Mouse (Mus musculus) lung, postnatal 0 days (tissue): ENCODE measurements at regions not wholly inside any gene's neighbourhood (a gene's known extent, or its start where the extent isn't known, plus 50 kb on each side); places are given as distances from the start of the nearest gene placed in this dataset.

ENCODE experiments used
- CTCF ChIP-seq: IDR thresholded peaks from 2 replicates; pipeline ENCODE4 v1.5.1; 2016; ENCODE audit warnings: antibody characterized with exemption, mild to moderate bottlenecking
- EP300 ChIP-seq: IDR thresholded peaks from 2 replicates; pipeline ENCODE4 v1.6.1; 2016; ENCODE audit warnings: antibody characterized with exemption, mild to moderate bottlenecking, control low read depth

DNA sequence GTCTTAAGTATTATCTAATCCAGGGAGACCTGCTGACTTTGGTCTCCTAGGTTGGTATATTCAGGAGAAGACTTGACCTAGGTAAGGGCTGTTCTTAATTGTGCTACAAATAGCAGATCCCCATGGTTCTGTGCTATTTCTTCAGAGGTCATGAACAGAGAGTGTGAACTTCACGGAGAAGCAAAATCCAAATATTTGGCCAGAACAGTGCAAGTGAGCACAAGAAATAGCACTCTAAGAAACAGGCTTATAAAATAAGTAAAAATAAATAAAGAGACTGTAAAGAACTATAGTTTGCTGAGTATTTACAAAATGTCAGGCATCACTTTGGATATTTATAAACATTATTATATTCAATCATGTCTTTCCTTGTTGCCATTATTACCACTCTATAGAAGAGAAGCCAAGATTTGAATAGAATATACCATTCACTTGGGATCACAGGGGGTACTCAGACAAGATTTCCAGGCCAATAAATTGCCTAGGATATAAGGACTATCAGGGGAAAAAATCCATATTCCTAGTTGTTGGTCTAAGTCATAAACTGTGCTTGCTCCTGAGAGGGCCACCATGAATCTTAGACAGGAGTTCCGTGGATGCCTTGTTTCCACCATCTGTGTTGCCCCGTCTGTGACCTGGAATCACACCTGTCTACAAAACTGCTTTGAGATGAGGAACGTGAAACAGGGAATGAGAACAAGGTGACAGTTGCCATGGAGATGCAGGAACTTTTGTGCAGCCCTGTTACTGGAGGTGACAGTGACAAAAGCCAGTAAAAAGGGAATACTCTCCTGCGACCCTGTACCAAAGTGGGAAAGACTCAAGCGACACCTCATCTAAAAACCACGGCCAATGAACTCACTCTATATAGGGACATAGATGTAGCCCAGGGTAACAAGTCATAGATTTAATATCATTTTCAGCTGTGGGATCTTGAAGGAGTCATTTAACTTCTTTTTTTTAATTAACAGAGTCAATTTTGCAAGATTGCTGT lies 209.3 kb upstream of the Tlr4 start:
- TF ChIP-seq CTCF = no peak
- TF ChIP-seq EP300 = no peak
